Mouse (Mus musculus) heart, postnatal 0 days (tissue): ENCODE results near the gene Bcar3. TPM values are rescaled to one million over a fixed set of nuclear protein-coding genes. Genes with fewer than 3 reads are reported as not detected.

Experiments used
- ATAC-seq: fragments of 200-750 bp; cut with Nextera tagmentation; 2 replicates; pipeline ENCODE4 v1.8.0; 2017; ENCODE audit warnings: low read depth, moderate number of reproducible peaks, moderate library complexity; ENCODE audit not compliant: insufficient read depth
- DNase-seq: peaks from one replicate; pipeline ENCODE4 v3.0.0-alpha.2; 2016; ENCODE audit warnings: low spot score
- H3K27ac ChIP-seq: fragments of 300-500 bp; sonication (generic); 2 replicates; pipeline ENCODE4 v1.5.1; 2014; ENCODE audit warnings: low read depth, mild to moderate bottlenecking
- H3K27me3 ChIP-seq: fragments of 300-500 bp; sonication (generic); 2 replicates; pipeline ENCODE4 v1.6.1; 2014; ENCODE audit warnings: low read length, mixed read lengths; ENCODE audit not compliant: control insufficient read depth, insufficient read depth
- H3K36me3 ChIP-seq: fragments of 300-500 bp; sonication (generic); replicated peaks from 2 replicates; pipeline ENCODE4 v1.6.1; 2014; ENCODE audit warnings: low read length, mixed read lengths; ENCODE audit not compliant: control insufficient read depth, insufficient read depth
- H3K4me1 ChIP-seq: fragments of 300-500 bp; sonication (generic); 2 replicates; pipeline ENCODE4 v1.6.1; 2014; ENCODE audit warnings: antibody characterized with exemption; ENCODE audit not compliant: control insufficient read depth, insufficient read depth
- H3K4me2 ChIP-seq: fragments of 300-500 bp; sonication (generic); 2 replicates; pipeline ENCODE4 v1.6.1; 2014; ENCODE audit warnings: low read depth, mild to moderate bottlenecking, low read length, moderate library complexity
- H3K4me3 ChIP-seq: fragments of 300-500 bp; sonication (generic); 2 replicates; pipeline ENCODE4 v1.5.1; 2014; ENCODE audit warnings: low read depth, low read length
- H3K9ac ChIP-seq: fragments of 300-500 bp; sonication (generic); replicated peaks from 2 replicates; pipeline ENCODE4 v1.6.1; 2014; ENCODE audit warnings: low read depth, low read length, mixed read lengths
- H3K9me3 ChIP-seq: fragments of 300-500 bp; sonication (generic); replicated peaks from 2 replicates; pipeline ENCODE4 v1.6.1; 2016; ENCODE audit warnings: low read length; ENCODE audit not compliant: control insufficient read depth
- CTCF ChIP-seq: IDR thresholded peaks from 2 replicates; pipeline ENCODE4 v1.5.1; 2016; ENCODE audit warnings: antibody characterized with exemption, control low read depth, low read depth
- EP300 ChIP-seq: IDR thresholded peaks from 2 replicates; pipeline ENCODE4 v1.6.1; 2016; ENCODE audit warnings: antibody characterized with exemption, low read depth
- WGBS: fragments of 180-500 bp; shearing (Covaris S2); extraction: QIAGEN DNeasy Blood & Tissue Kit; methylation state at CpG from one replicate; pipeline ENCODE4 v1.1.7; 2014; 5-methylcytosine and 5-hydroxymethylcytosine counted together
- microRNA counts: library from miRNA; unstranded; fragments of <30 nt; microRNA quantifications from one replicate; lab custom pipeline; 2015
- microRNA-seq: library from miRNA; unstranded; fragments of <30 nt; microRNA quantifications from one replicate; pipeline ENCODE4, GENCODE M21; 2016
- polyA plus RNA-seq: library from polyadenylated mRNA; unstranded; fragments of >200 nt; fragmentation: Nextera tagmentation; extraction: Ambion mirVana; gene quantifications from 2 replicates; pipeline ENCODE4 v1.2.1, GENCODE M21; 2015
- total RNA-seq: library from RNA; depleted of rRNA; stranded (reverse); fragments of >200 nt; gene quantifications from 2 replicates; pipeline ENCODE4 v1.2.3, GENCODE M21; 2014; ENCODE audit warnings: low replicate concordance; rRNA removed

Gene Bcar3
- total and polyA plus RNA-seq, 2 experiments from 2014 or later = 3.3 to 38.6 TPM

GRCm38 (mm10) chr3:122566112-122566511 is 272.2 kb downstream of the Bcar3 start:
- H3K27ac ChIP-seq = no peak overlapping the region
- 73% methylated on average over 3 of the region's 3 CpGs for WGBS
- no peaks in the 10 kb centered on the region for H3K9me3 ChIP-seq
- DNase-seq (no peak), ATAC-seq (no peak)
- TF ChIP-seq CTCF (no peak), EP300 (no peak)
- H3K4me3 ChIP-seq = no peak overlapping the region
- H3K27me3 ChIP-seq = no peaks in the 10 kb centered on the region
- no peak overlapping the region for H3K9ac ChIP-seq
- H3K36me3 ChIP-seq = 0 out of 2 replicates have a peak, but pooled peaks cover 8% of the 10 kb centered on the region
- H3K4me2 ChIP-seq = no peak overlapping the region
- H3K4me1 ChIP-seq = no peaks in the 10 kb centered on the region

GRCm38 (mm10) chr3:122566549-122566948 is 272.6 kb downstream of the Bcar3 start:
- WGBS = 52% methylated on average over 4 of the region's 4 CpGs
- Histone ChIP-seq H3K4me3 (no peak overlapping the region), H3K36me3 (0 out of 2 replicates have a peak, but pooled peaks cover 8% of the 10 kb centered on the region), H3K27me3 (no peaks in the 10 kb centered on the region), H3K9ac (no peak overlapping the region), H3K4me1 (no peaks in the 10 kb centered on the region), H3K9me3 (no peaks in the 10 kb centered on the region), H3K27ac (no peak overlapping the region), H3K4me2 (no peak overlapping the region)
- TF ChIP-seq EP300 = no peak
- TF ChIP-seq CTCF = no peak
- no peak for DNase-seq
- ATAC-seq = no peak

GRCm38 (mm10) chr3:122573426-122574286 is 279.7 kb downstream of the Bcar3 start:
- 95% methylated on average over 5 of the region's 5 CpGs for WGBS
- no peak overlapping the region for H3K9ac ChIP-seq
- no peaks in the 10 kb centered on the region for H3K27me3 ChIP-seq
- TF ChIP-seq CTCF (no peak), EP300 (no peak)
- H3K36me3 ChIP-seq = no peaks in the 10 kb centered on the region
- H3K4me1 ChIP-seq = no peaks in the 10 kb centered on the region
- H3K4me3 ChIP-seq = no peak overlapping the region
- H3K4me2 ChIP-seq = no peak overlapping the region
- no peak overlapping the region for H3K27ac ChIP-seq
- ATAC-seq (no peak), DNase-seq (no peak)
- H3K9me3 ChIP-seq = no peaks in the 10 kb centered on the region

GRCm38 (mm10) chr3:122574921-122575320 is 281.0 kb downstream of the Bcar3 start:
- Histone ChIP-seq H3K9me3 (no peaks in the 10 kb centered on the region), H3K4me1 (no peaks in the 10 kb centered on the region), H3K27ac (no peak overlapping the region), H3K27me3 (no peaks in the 10 kb centered on the region), H3K36me3 (no peaks in the 10 kb centered on the region), H3K4me3 (no peak overlapping the region), H3K9ac (no peak overlapping the region), H3K4me2 (no peak overlapping the region)
- 40% methylated on average over 1 of the region's 1 CpGs for WGBS
- ATAC-seq (no peak), DNase-seq (no peak)
- no peak for TF ChIP-seq EP300
- TF ChIP-seq CTCF = no peak

- no peaks in the 10 kb centered on the region for H3K36me3 ChIP-seq
- no peak overlapping the region for H3K27ac ChIP-seq
- DNase-seq = no peak
- TF ChIP-seq CTCF = no peak
- no peak for TF ChIP-seq EP300
- no peak overlapping the region for H3K9ac ChIP-seq
- ATAC-seq = no peak
- H3K4me2 ChIP-seq = no peak overlapping the region
- H3K4me1 ChIP-seq = no peaks in the 10 kb centered on the region; the same call in 1 of the 2 replicates
- H3K9me3 ChIP-seq = no peaks in the 10 kb centered on the region
- H3K27me3 ChIP-seq = no peaks in the 10 kb centered on the region
- no peak overlapping the region for H3K4me3 ChIP-seq
Measured at GRCm38 (mm10) chr3:122577360-122577759, 283.4 kb downstream of the Bcar3 start.

MicroRNAs encoded within 50 kb of the gene (microRNA counts, 519-probe panel; counts per million panel counts)
- microRNA mmu-miR-760 (lab: Ali Mortazavi, UCI) = not detected

Small RNA genes within 50 kb of the gene (microRNA-seq; reads per million reads assigned to microRNA genes)
- gene Mir760 (17.0 reads per million, percentile 35 among the genes with 10 or more reads in this experiment), gene Mir7657 (not detected)

Other genes with a start within 250 kb of the Bcar3 start
- 20.9 and 21.9 TPM in 2 replicates for gene Abca4, start 249.7 kb upstream of the Bcar3 start, total RNA-seq
- 4.9 and 5.7 TPM in 2 replicates for gene Abca4, start 249.7 kb upstream of the Bcar3 start, polyA plus RNA-seq
- 12.8 and 36.1 TPM in 2 replicates for gene Gclm, start 48.6 kb upstream of the Bcar3 start, total RNA-seq
- 47.3 and 51.7 TPM in 2 replicates for gene Gclm, start 48.6 kb upstream of the Bcar3 start, polyA plus RNA-seq
- 9.3 and 11.2 TPM in 2 replicates for gene Dnttip2, start 19.7 kb upstream of the Bcar3 start, total RNA-seq
- gene Dnttip2, start 19.7 kb upstream of the Bcar3 start, polyA plus RNA-seq = 31.7 and 33.4 TPM in 2 replicates